Mouse (Mus musculus): ENCODE data around the gene Fras1.

- TF ChIP-seq CTCF (IDR thresholded peaks at IDR 0.05; ENCODE audit: insufficient read depth, low read depth, low read length) (no peak), POLR2A (IDR thresholded peaks at IDR 0.05; ENCODE audit: insufficient read depth, low read depth, low read length) (no peak)
Measured at GRCm38 (mm10) chr5:96340564-96340963, 33.2 kb upstream of the Fras1 start.

Measured in olfactory bulb, adult 2 months (tissue).